15 mouse cellular contexts compared by ENCODE assay signal in genomic region chr6:55856085-55856484, GRCm38 (mm10). TPM values are rescaled to one million over a fixed set of nuclear protein-coding genes. Genes with fewer than 3 reads are reported as not detected.
"Had no signal": no experiment of that assay in that cellular context is flagged by ENCODE, and none has a peak within 500 bp of the region (broad histone marks: within the 10 kb centered on the region; RNA-seq: fewer than 3 reads in every experiment).

No protein-coding gene starts in this region.

- ATAC-seq: inflammation-experienced regulatory T-cells, adult 6 months; intestine, postnatal 0 days had no signal

- DNase-seq: kidney, adult 2 months; liver, embryonic 13.5 days; lung, adult 2 months; lung, postnatal 14 days; lung, postnatal 4 days; midbrain, embryonic 14.5 days; thymus, adult 2 months; thymus, postnatal 14 days; thymus, postnatal 4 days had no signal

RNA-seq across cellular contexts. Expression of gene Itprid1, which starts 19.4 kb away (rescaled TPM):
- total RNA-seq: liver, adult 2 months; megakaryocyte progenitor cell, adult 5-6 weeks; megakaryocyte-erythroid progenitor cell, adult 5-6 weeks; midbrain, postnatal 0 days had no signal
